Mouse (Mus musculus): ENCODE measurements around the gene Lxn. TPM values are rescaled to one million over a fixed set of nuclear protein-coding genes. Genes with fewer than 3 reads are reported as not detected.

Lxn gene
- polyA plus RNA-seq, 1 experiment from 2014 or later, result 139 TPM

GRCm38 (mm10) chr3:67485233-67485632 lies 21.5 kb upstream of the Lxn start:
- Histone ChIP-seq H3K4me2 (replicated peaks) (no peak overlapping the region), H3K9ac (no peak overlapping the region), H3K9me3 (replicated peaks) (no peaks in the 10 kb centered on the region), H3K4me3 (no peak overlapping the region), H3K27ac (no peak overlapping the region), H3K4me1 (no peaks in the 10 kb centered on the region), H3K27me3 (no peaks in the 10 kb centered on the region), H3K36me3 (no peaks in the 10 kb centered on the region)
- 86% methylated on average over 2 of the region's 2 CpGs for WGBS
- no peak for ATAC-seq (ENCODE audit: low FRiP score)

- no peak overlapping the region for H3K27ac ChIP-seq
- H3K9me3 ChIP-seq (replicated peaks), result no peaks in the 10 kb centered on the region
- no peaks in the 10 kb centered on the region for H3K4me1 ChIP-seq
- 92% methylated on average over 10 of the region's 10 CpGs for WGBS
- no peaks in the 10 kb centered on the region for H3K27me3 ChIP-seq
- ATAC-seq (ENCODE audit: low FRiP score), result no peak
- peaks cover 5% of the 10 kb centered on the region; the same call in 1 of the 2 replicates for H3K36me3 ChIP-seq
- H3K4me3 ChIP-seq, result no peak overlapping the region
- H3K9ac ChIP-seq, result no peak overlapping the region
- no peak overlapping the region for H3K4me2 ChIP-seq (replicated peaks)
Observed at GRCm38 (mm10) chr3:67482400-67482799, 18.7 kb upstream of the Lxn start.

- no peaks in the 10 kb centered on the region for H3K9me3 ChIP-seq (replicated peaks)
- no peak overlapping the region for H3K4me2 ChIP-seq (replicated peaks)
- no peaks in the 10 kb centered on the region for H3K4me1 ChIP-seq
- no peak overlapping the region for H3K9ac ChIP-seq
- H3K36me3 ChIP-seq, result peaks cover 12% of the 10 kb centered on the region
- ATAC-seq (ENCODE audit: low FRiP score), result no peak
- 93% methylated on average over 11 of the region's 11 CpGs for WGBS
- H3K27ac ChIP-seq, result no peak overlapping the region
- no peak overlapping the region for H3K4me3 ChIP-seq
- H3K27me3 ChIP-seq, result no peaks in the 10 kb centered on the region
Observed at GRCm38 (mm10) chr3:67479806-67480205, 16.1 kb upstream of the Lxn start.

- ATAC-seq (ENCODE audit: low FRiP score), result no peak
- no peak overlapping the region for H3K27ac ChIP-seq
Observed at GRCm38 (mm10) chr3:67473438-67473837, 9.7 kb upstream of the Lxn start.

GRCm38 (mm10) chr3:67471408-67472127 lies 7.8 kb upstream of the Lxn start:
- Histone ChIP-seq H3K4me2 (replicated peaks) (no peak overlapping the region), H3K9me3 (replicated peaks) (no peaks in the 10 kb centered on the region), H3K36me3 (peaks cover 29% of the 10 kb centered on the region), H3K27me3 (no peaks in the 10 kb centered on the region), H3K4me1 (no peaks in the 10 kb centered on the region), H3K27ac (no peak overlapping the region), H3K4me3 (no peak overlapping the region), H3K9ac (no peak overlapping the region)
- ATAC-seq (ENCODE audit: low FRiP score), result no peak
- WGBS, result 87% methylated on average over 4 of the region's 4 CpGs

More at GRCm38 (mm10) chr3:67473438-67473837, 9.7 kb upstream of the Lxn start:
- Histone ChIP-seq H3K27me3 (no peaks in the 10 kb centered on the region), H3K4me1 (no peaks in the 10 kb centered on the region), H3K9ac (no peak overlapping the region), H3K4me2 (replicated peaks) (no peak overlapping the region), H3K36me3 (peaks cover 25% of the 10 kb centered on the region), H3K9me3 (replicated peaks) (no peaks in the 10 kb centered on the region), H3K4me3 (no peak overlapping the region)
- 89% methylated on average over 6 of the region's 6 CpGs for WGBS

GRCm38 (mm10) chr3:67467281-67467680 lies 3.6 kb upstream of the Lxn start:
- peaks cover 21% of the 10 kb centered on the region for H3K36me3 ChIP-seq
- no peak overlapping the region for H3K27ac ChIP-seq
- peaks cover 7% of the 10 kb centered on the region for H3K4me1 ChIP-seq
- no peak overlapping the region for H3K4me2 ChIP-seq (replicated peaks)
- no peak overlapping the region for H3K9ac ChIP-seq
- 89% methylated on average over 2 of the region's 2 CpGs for WGBS
- H3K27me3 ChIP-seq, result no peaks in the 10 kb centered on the region
- ATAC-seq (ENCODE audit: low FRiP score), result no peak
- H3K9me3 ChIP-seq (replicated peaks), result no peaks in the 10 kb centered on the region
- no peak overlapping the region for H3K4me3 ChIP-seq

GRCm38 (mm10) chr3:67466576-67466975 lies 2.9 kb upstream of the Lxn start:
- Histone ChIP-seq H3K9ac (no peak overlapping the region), H3K4me3 (no peak overlapping the region), H3K36me3 (peaks cover 17% of the 10 kb centered on the region), H3K4me1 (peaks cover 10% of the 10 kb centered on the region), H3K27me3 (no peaks in the 10 kb centered on the region), H3K9me3 (replicated peaks) (no peaks in the 10 kb centered on the region), H3K4me2 (replicated peaks) (no peak overlapping the region), H3K27ac (no peak overlapping the region)
- 90% methylated on average over 5 of the region's 5 CpGs for WGBS
- no peak for ATAC-seq (ENCODE audit: low FRiP score)

GRCm38 (mm10) chr3:67463001-67463400 lies 725 bp downstream of the Lxn start:
- WGBS, result 5% methylated on average over 12 of the region's 12 CpGs
- Histone ChIP-seq H3K27ac (peak overlapping the region; percentile 78), H3K4me2 (replicated peaks) (peak overlapping the region; percentile 82), H3K9me3 (replicated peaks) (no peaks in the 10 kb centered on the region), H3K4me1 (peaks cover 15% of the 10 kb centered on the region), H3K36me3 (peaks cover 22% of the 10 kb centered on the region), H3K27me3 (no peaks in the 10 kb centered on the region), H3K4me3 (peak overlapping the region; percentile 54), H3K9ac (peak overlapping the region; percentile 75)
- ATAC-seq (ENCODE audit: low FRiP score), result no peak

GRCm38 (mm10) chr3:67462578-67462977 lies 1.1 kb downstream of the Lxn start:
- Histone ChIP-seq H3K4me1 (peaks cover 15% of the 10 kb centered on the region), H3K27ac (peak overlapping the region; percentile 78; the same call in 1 of the 2 replicates), H3K27me3 (no peaks in the 10 kb centered on the region), H3K9me3 (replicated peaks) (no peaks in the 10 kb centered on the region), H3K4me3 (peak overlapping the region; percentile 54), H3K9ac (peak overlapping the region; percentile 75), H3K4me2 (replicated peaks) (peak overlapping the region; percentile 82), H3K36me3 (peaks cover 21% of the 10 kb centered on the region)
- WGBS, result 54% methylated on average over 10 of the region's 10 CpGs
- ATAC-seq (ENCODE audit: low FRiP score), result no peak

- H3K9ac ChIP-seq, result no peak overlapping the region
- no peak overlapping the region for H3K27ac ChIP-seq
- no peaks in the 10 kb centered on the region for H3K27me3 ChIP-seq
- peaks cover 15% of the 10 kb centered on the region for H3K4me1 ChIP-seq
- peaks cover 26% of the 10 kb centered on the region for H3K36me3 ChIP-seq
- ATAC-seq (ENCODE audit: low FRiP score), result no peak
- H3K4me2 ChIP-seq (replicated peaks), result peak overlapping the region; percentile 82
- WGBS, result 74% methylated on average over 7 of the region's 7 CpGs
- H3K9me3 ChIP-seq (replicated peaks), result no peaks in the 10 kb centered on the region
- H3K4me3 ChIP-seq, result no peak overlapping the region
Observed at GRCm38 (mm10) chr3:67462015-67462414, 1.7 kb downstream of the Lxn start.

GRCm38 (mm10) chr3:67459881-67460280 lies 3.8 kb downstream of the Lxn start:
- H3K4me3 ChIP-seq, result no peak overlapping the region
- H3K4me1 ChIP-seq, result peaks cover 15% of the 10 kb centered on the region
- no peak overlapping the region for H3K27ac ChIP-seq
- no peak overlapping the region for H3K4me2 ChIP-seq (replicated peaks)
- H3K9ac ChIP-seq, result no peak overlapping the region
- no peak for ATAC-seq (ENCODE audit: low FRiP score)
- no peaks in the 10 kb centered on the region for H3K27me3 ChIP-seq
- H3K36me3 ChIP-seq, result peaks cover 43% of the 10 kb centered on the region
- H3K9me3 ChIP-seq (replicated peaks), result no peaks in the 10 kb centered on the region
- 73% methylated on average over 3 of the region's 3 CpGs for WGBS

- no peak overlapping the region for H3K4me2 ChIP-seq (replicated peaks)
- no peak overlapping the region for H3K9ac ChIP-seq
- no peak overlapping the region for H3K4me3 ChIP-seq
- no peak for ATAC-seq (ENCODE audit: low FRiP score)
- no peak overlapping the region for H3K27ac ChIP-seq
- peaks cover 78% of the 10 kb centered on the region for H3K36me3 ChIP-seq
- no peaks in the 10 kb centered on the region for H3K27me3 ChIP-seq
- H3K9me3 ChIP-seq (replicated peaks), result no peaks in the 10 kb centered on the region
- no peaks in the 10 kb centered on the region for H3K4me1 ChIP-seq
- WGBS, result 90% methylated on average over 5 of the region's 5 CpGs
Observed at GRCm38 (mm10) chr3:67450601-67451210, 13.0 kb downstream of the Lxn start.

GRCm38 (mm10) chr3:67449660-67450059 lies 14.1 kb downstream of the Lxn start:
- peaks cover 76% of the 10 kb centered on the region for H3K36me3 ChIP-seq
- WGBS, result 95% methylated on average over 21 of the region's 21 CpGs
- no peak for ATAC-seq (ENCODE audit: low FRiP score)

More at GRCm38 (mm10) chr3:67449660-67450059, 14.1 kb downstream of the Lxn start:
- Histone ChIP-seq H3K9me3 (replicated peaks) (no peaks in the 10 kb centered on the region), H3K4me3 (no peak overlapping the region), H3K4me2 (replicated peaks) (no peak overlapping the region), H3K9ac (no peak overlapping the region), H3K27me3 (no peaks in the 10 kb centered on the region), H3K27ac (no peak overlapping the region), H3K4me1 (no peaks in the 10 kb centered on the region)

All from hindbrain, embryonic 12.5 days (tissue).